7 mouse cellular contexts compared by ENCODE assay signal in genomic region chr9:32544731-32545661, GRCm38 (mm10). TPM values are rescaled to one million over a fixed set of nuclear protein-coding genes. Genes with fewer than 3 reads are reported as not detected.
DNase-seq lines count a peak whose midpoint lies in the region; ATAC-seq lines count a peak whose summit lies in the region.

No protein-coding gene starts in this region.

- 0 out of 2 replicates have a peak, but pooled peaks cover 3% of the 10 kb centered on the region for H3K27me3 ChIP-seq in embryonic facial prominence, embryonic 11.5 days (ENCODE audit: control insufficient read depth, insufficient read depth, low read length)
- peaks cover 55% of the 10 kb centered on the region for H3K27me3 ChIP-seq in intestine, embryonic 15.5 days (replicated peaks)
- peaks cover 22% of the 10 kb centered on the region; the same call in 1 of the 2 replicates for H3K27me3 ChIP-seq in lung, embryonic 16.5 days (ENCODE audit: control insufficient read depth, insufficient read depth, low read depth, low read length)
- peaks cover 51% of the 10 kb centered on the region for H3K27me3 ChIP-seq in stomach, embryonic 15.5 days (replicated peaks)

- no peak for ATAC-seq in embryonic facial prominence, embryonic 11.5 days (replicated peaks; ENCODE audit: insufficient number of reproducible peaks, low FRiP score, low TSS enrichment, low read depth)
- no peak for ATAC-seq in intestine, embryonic 15.5 days
- no peak for ATAC-seq in lung, embryonic 16.5 days (ENCODE audit: low read depth)
- no peak for ATAC-seq in stomach, embryonic 15.5 days (ENCODE audit: insufficient read depth, low FRiP score, low read depth)

- 1% methylated on average over 40 of the region's 40 CpGs for WGBS in embryonic facial prominence, embryonic 11.5 days
- WGBS in intestine, embryonic 15.5 days: 6% methylated on average over 40 of the region's 40 CpGs
- WGBS in lung, embryonic 16.5 days: 13% methylated on average over 40 of the region's 40 CpGs
- 10% methylated on average over 40 of the region's 40 CpGs for WGBS in stomach, embryonic 15.5 days

- peaks cover 21% of the 10 kb centered on the region for H3K4me1 ChIP-seq in embryonic facial prominence, embryonic 11.5 days (ENCODE audit: control insufficient read depth, insufficient read depth, low read length)
- H3K4me1 ChIP-seq in intestine, embryonic 15.5 days (replicated peaks): peaks cover 47% of the 10 kb centered on the region
- H3K4me1 ChIP-seq in lung, embryonic 16.5 days (replicated peaks; ENCODE audit: control insufficient read depth, insufficient read depth, low read length): peaks cover 39% of the 10 kb centered on the region
- peaks cover 49% of the 10 kb centered on the region for H3K4me1 ChIP-seq in stomach, embryonic 15.5 days

- peak overlapping the region; percentile 52 for H3K4me2 ChIP-seq in embryonic facial prominence, embryonic 11.5 days (ENCODE audit: low read depth, low read length)
- peak overlapping the region; percentile 35 for H3K4me2 ChIP-seq in intestine, embryonic 15.5 days (replicated peaks)
- H3K4me2 ChIP-seq in lung, embryonic 16.5 days (ENCODE audit: low read depth, low read length): peak overlapping the region; percentile 2
- H3K4me2 ChIP-seq in stomach, embryonic 15.5 days: peak overlapping the region; percentile 39

- H3K9me3 ChIP-seq in embryonic facial prominence, embryonic 11.5 days (replicated peaks; ENCODE audit: control insufficient read depth, low read length): no peaks in the 10 kb centered on the region
- no peaks in the 10 kb centered on the region for H3K9me3 ChIP-seq in intestine, embryonic 15.5 days
- no peaks in the 10 kb centered on the region for H3K9me3 ChIP-seq in lung, embryonic 16.5 days (ENCODE audit: control insufficient read depth, low read length)
- no peaks in the 10 kb centered on the region for H3K9me3 ChIP-seq in stomach, embryonic 15.5 days

- DNase-seq in embryonic facial prominence, embryonic 11.5 days (ENCODE audit: low spot score): peak; percentile 77
- DNase-seq in forelimb bud, embryonic 11.5 days (ENCODE audit: low read depth, low spot score): peak; percentile 76
- DNase-seq in testis, postnatal 10 days (ENCODE audit: low spot score): no peak
- DNase-seq in cerebellum, adult 9-11 months: no peak

- peak overlapping the region; percentile 48; the same call in 1 of the 2 replicates for H3K9ac ChIP-seq in embryonic facial prominence, embryonic 11.5 days (replicated peaks; ENCODE audit: low read length)
- no peak overlapping the region for H3K9ac ChIP-seq in intestine, embryonic 15.5 days
- no peak overlapping the region for H3K9ac ChIP-seq in lung, embryonic 16.5 days (ENCODE audit: low read length)
- H3K9ac ChIP-seq in stomach, embryonic 15.5 days: no peak overlapping the region

- peak overlapping the region; percentile 17; the same call in 1 of the 2 replicates for H3K4me3 ChIP-seq in embryonic facial prominence, embryonic 11.5 days (ENCODE audit: low read depth, low read length)
- no peak overlapping the region for H3K4me3 ChIP-seq in intestine, embryonic 15.5 days (replicated peaks)
- no peak overlapping the region for H3K4me3 ChIP-seq in lung, embryonic 16.5 days (ENCODE audit: low read length)
- no peak overlapping the region for H3K4me3 ChIP-seq in stomach, embryonic 15.5 days (replicated peaks)

- H3K27ac ChIP-seq in embryonic facial prominence, embryonic 11.5 days (replicated peaks; ENCODE audit: low read depth, low read length): peak overlapping the region; percentile 84
- H3K27ac ChIP-seq in intestine, embryonic 15.5 days: no peak overlapping the region
- no peak overlapping the region for H3K27ac ChIP-seq in lung, embryonic 16.5 days (ENCODE audit: low read length)
- no peak overlapping the region for H3K27ac ChIP-seq in stomach, embryonic 15.5 days

- no peaks in the 10 kb centered on the region for H3K36me3 ChIP-seq in embryonic facial prominence, embryonic 11.5 days (replicated peaks; ENCODE audit: control insufficient read depth, insufficient read depth, low read depth, low read length)
- no peaks in the 10 kb centered on the region for H3K36me3 ChIP-seq in intestine, embryonic 15.5 days
- H3K36me3 ChIP-seq in lung, embryonic 16.5 days (ENCODE audit: control insufficient read depth, insufficient read depth, low read length): no peaks in the 10 kb centered on the region
- no peaks in the 10 kb centered on the region for H3K36me3 ChIP-seq in stomach, embryonic 15.5 days

RNA-seq across cellular contexts. Expression of gene Fli1, which starts 2.3 kb away (rescaled TPM):
- 42.1 and 48.0 TPM in 2 replicates for polyA plus RNA-seq in embryonic facial prominence, embryonic 11.5 days (2014; fragmentation: Nextera tagmentation; extraction: Ambion mirVana)
- polyA plus RNA-seq in intestine, embryonic 15.5 days (2015; fragmentation: Nextera tagmentation; extraction: Ambion mirVana): 12.6 and 14.4 TPM in 2 replicates
- polyA plus RNA-seq in lung, embryonic 16.5 days (2015; fragmentation: Nextera tagmentation; extraction: Ambion mirVana): 32.8 and 34.9 TPM in 2 replicates
- 13.4 and 13.9 TPM in 2 replicates for polyA plus RNA-seq in stomach, embryonic 15.5 days (2015; fragmentation: Nextera tagmentation; extraction: Ambion mirVana)

Comparison
In these comparisons a context has a peak if more than half of its experiments do, and no peak if none do; other contexts are left out.
1. DNase-seq: peak in embryonic facial prominence, embryonic 11.5 days (single experiment) and forelimb bud, embryonic 11.5 days (single experiment); none in testis, postnatal 10 days (single experiment) and cerebellum, adult 9-11 months (single experiment).
2. H3K4me2 ChIP-seq: peak in every context shown above with its lines; median percentile 52 in embryonic facial prominence, embryonic 11.5 days; 39 in stomach, embryonic 15.5 days; 35 in intestine, embryonic 15.5 days; 2 in lung, embryonic 16.5 days.